Mouse (Mus musculus) embryo, embryonic 10.5 days (tissue): ENCODE measurements around the gene Sytl2.
A peak's percentile ranks its signal among the peaks of the same experiment; 100 is the strongest.

Source experiments
- DNase-seq: peaks from one replicate; pipeline ENCODE4 v3.0.0-alpha.2; 2015; ENCODE audit warnings: low spot score

Sytl2 gene

DNA sequence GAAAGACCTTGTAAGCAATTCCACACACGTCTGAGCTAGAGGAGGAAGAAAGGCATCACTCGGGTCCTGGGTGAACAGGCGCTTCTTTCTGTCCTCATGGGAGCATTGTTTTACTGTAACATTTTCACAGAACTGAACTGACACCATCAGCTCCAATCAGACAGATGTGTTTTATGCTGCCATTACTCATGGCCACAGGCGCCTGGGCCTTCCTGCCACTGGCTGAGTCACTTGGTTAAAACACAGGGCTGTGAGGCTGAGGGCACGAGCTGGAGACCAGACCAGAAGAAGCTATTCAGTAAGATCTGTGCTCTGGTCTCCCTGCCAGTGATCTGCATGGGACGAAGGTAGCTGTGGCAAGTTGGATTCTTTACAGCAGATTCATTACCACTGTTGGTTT is 6.0 kb downstream of the Sytl2 start:
- no peak for DNase-seq

DNA sequence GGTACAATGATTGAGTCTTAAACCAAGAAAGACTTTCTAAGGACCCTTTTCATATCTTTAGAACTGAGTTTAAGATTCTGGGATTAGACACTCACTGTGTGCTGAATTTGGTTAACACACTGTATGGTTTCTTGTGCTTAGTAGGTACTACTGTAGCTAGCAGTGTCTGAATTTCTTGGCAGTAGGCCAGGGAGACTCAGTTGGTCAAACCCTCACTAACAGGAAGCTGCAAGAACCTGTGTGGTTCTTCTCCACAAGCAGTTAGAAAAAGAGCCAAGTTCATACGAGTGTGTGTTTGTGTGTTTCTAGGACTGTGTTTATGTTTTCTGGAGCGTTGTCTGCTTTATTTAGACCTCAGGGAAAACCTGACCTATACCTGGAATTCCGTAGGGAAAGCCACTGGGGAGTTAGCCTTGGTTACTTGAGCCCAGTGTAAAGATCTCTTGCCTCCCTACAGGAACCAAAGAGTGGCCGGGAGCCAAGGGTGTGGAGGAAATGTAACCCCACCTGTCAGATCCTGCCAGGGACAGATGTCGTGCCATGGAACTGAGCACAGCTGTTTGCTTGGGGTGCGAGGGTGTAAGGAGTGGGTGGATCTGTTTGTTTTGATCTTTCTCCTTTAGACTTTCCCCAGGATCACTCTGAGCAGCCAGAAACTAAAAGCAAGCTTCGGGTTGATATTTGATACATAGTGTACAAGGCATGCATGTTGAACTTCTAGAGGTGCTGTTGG is 10.3 kb downstream of the Sytl2 start:
- no peak for DNase-seq

DNA sequence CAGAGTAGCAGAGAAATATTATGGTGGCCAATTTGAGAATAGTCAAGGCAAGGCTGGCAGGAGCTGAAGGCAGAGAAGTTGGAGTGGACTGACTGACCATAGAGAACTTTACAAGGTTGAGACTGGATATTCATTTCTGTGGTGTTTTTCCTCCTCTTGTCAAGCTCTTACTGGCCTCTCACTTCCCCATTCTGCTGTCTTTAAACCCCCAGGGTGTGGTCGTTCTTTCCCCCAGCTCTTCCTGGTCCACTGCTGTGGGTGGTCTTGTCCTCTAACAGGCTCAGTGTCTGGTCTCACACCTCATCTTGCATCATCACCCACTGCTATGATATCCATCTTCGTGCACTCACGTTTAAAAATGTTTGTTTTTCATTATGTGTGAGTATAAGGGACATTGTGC is 11.4 kb downstream of the Sytl2 start:
- DNase-seq = no peak

DNA sequence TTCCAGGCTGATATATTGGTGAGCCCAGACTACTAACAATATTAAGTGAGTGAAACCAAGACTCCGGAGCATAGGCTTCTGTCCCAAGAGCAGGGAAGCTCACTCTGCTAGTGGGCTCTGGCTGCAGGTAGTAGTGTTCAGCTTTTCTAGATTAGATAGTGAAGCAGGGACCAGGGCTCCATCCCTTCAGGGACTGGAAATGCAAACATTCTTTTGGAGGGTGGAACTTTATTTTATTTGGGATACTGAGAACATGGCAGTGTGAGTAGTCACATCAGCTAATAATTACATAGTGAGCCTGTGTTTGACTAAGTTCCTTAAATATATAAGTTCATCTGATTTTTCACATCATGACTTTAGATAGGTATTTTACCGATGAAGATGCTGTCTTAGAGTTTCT is 14.8 kb downstream of the Sytl2 start:
- DNase-seq = no peak

DNA sequence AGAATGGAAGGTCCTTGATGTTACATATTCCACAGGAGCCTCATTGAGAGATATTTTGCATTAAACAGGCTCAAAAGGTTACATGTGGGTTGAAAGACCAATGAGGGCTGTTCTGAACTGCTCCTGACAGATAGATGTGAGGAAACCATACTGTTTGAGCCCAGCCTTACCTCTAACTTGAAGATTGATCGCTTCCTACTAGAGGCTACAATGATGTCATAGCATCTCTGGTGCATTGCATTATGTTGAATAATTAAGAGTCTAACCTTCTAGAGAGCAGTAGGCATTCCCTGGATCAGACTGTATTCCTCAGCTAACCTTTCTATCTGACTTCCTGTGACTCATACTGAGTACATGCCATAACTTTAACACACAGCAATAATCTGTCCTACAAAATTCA is 17.4 kb downstream of the Sytl2 start:
- DNase-seq = no peak

DNA sequence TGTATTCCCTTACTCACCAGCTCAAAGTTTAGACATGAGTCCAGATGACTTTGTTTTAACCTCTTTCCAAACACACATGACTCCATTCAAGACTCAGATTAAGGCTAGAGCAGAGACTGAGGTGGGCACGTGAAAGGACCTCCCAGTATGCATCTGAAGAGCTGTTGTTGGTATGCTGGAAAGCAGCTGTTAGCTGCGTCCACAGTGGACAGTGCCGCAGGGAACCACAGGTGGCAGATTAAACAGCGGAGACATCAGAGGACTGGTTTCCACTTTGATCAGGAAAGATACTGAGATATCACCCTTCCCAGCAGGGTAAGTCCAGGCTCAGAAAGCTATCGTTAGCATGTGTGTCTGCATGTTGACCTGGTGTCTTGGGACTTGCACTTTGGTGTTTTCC is 18.1 kb downstream of the Sytl2 start:
- no peak for DNase-seq

DNA sequence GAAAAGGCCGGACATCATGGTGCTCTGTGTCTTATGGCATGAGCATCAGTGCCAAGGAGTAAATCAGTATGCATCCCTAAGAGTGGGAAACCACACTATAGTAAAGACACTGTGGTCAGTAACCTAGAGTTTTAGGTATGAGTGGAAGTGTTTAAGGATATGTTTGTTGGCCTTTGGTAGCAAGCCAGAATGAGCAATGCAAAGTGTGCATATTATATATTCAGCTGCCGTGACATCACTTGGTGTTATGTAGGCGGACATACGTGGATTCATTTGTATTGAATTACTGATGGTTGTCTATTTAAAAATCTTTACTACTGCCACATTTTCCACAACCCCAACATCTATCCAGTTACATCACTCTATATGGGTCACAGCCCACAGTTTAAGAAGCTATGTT is 23.1 kb downstream of the Sytl2 start:
- no peak for DNase-seq

DNA sequence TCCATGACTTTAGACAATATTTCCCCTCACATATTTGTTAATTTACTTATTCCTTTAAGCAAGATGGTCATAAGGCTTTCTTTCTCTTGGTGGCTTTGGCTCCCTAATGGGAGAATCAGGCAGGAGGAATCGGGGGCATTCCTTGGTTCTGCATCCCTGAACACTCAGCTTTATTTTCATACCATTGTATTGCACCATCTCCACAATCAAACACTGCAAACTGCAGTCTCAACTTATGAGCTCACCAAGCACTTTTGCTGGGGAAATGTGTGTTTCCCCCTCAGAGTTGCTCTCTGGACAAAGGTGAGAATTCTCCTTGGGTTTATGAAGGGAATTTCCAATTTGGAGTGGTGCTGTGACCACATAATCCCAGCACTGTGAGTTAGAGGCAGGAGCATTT is 28.1 kb downstream of the Sytl2 start:
- no peak for DNase-seq

DNA sequence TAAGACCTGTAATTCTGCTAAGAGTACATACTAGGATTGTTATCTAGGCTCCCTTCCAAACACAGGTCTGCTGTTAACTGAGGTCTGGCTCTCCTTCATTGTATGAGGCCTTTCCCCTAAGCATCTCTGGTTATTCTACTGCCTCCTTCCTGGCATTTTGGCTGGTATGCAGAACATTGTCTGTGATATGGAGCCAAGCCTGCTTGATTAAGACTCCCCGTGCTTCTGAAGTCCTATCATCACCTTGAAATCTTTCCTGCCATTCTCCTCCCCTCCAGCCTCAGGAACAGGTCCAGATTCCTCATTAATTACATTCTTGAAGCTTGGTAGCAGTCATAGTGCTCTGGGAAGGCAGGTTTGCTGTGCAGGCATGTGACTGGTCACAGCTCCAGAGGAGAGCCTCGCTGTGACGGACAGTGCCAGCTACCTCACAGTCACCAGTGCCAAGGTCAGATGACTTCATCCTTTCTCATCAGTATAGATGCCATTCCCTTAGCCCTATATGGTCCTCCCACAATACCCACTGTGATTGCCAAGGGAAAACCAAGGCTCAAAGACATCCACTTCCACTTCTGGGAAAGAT is 30.5 kb downstream of the Sytl2 start:
- DNase-seq = no peak

DNA sequence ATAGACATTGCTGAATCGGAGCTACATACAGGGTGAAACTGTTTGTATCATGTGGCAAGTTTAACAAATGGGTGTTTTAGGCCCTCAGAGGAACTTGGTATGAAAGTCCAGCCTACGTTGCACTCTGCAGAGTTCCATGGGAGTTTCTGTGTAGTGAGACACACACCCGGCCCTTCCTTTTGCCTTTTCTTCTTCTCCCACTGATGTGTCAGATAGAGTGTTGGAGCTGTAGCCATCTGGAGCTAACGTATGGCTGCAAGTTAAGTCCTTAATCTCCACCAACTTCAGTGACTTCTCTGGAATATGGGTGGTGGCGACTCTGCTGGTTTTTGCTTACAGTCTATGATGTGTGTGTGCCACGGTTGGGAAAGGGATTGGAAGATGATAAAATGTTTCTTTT is 32.3 kb downstream of the Sytl2 start:
- DNase-seq = no peak

DNA sequence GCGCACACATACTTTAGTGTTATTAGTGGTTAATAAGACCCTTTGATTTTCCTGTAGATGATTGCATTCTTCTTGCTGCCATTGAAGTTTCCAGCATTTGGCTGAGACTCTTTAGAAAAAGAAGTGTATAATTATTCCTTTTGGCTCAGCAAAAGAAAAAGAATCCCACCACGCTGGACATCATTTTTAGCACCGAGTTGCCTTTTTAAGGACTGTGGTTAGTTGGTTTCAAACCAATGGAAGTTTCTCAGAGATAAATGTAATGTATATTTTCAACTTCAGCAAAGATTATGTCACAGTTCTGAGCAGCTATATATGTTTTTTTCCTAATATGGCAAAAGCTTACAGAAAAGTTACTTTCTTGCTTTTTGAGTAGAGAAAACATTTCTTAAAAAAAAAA is 32.8 kb downstream of the Sytl2 start:
- no peak for DNase-seq

DNA sequence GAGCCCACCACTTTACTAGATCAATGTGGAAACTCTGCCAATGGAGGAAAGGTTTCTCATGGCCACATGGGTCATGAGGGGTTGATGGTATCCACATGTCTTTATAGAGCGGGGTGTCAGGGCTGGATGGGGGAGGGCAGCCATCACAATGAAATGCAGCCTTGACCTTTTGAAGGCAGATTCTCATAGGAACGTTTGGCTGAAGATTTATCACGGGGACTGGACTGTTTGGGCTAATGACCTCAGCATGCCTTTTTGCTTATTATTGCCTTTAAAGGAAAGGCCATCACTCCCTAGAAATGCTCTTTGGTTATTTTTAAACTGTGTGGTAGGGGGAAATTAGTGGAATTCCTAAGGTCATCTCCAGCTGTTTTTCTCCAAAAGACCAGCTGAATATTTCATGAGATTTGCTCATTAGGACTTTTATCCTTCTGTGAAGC is 33.7 kb downstream of the Sytl2 start:
- DNase-seq = peak; percentile 56

DNA sequence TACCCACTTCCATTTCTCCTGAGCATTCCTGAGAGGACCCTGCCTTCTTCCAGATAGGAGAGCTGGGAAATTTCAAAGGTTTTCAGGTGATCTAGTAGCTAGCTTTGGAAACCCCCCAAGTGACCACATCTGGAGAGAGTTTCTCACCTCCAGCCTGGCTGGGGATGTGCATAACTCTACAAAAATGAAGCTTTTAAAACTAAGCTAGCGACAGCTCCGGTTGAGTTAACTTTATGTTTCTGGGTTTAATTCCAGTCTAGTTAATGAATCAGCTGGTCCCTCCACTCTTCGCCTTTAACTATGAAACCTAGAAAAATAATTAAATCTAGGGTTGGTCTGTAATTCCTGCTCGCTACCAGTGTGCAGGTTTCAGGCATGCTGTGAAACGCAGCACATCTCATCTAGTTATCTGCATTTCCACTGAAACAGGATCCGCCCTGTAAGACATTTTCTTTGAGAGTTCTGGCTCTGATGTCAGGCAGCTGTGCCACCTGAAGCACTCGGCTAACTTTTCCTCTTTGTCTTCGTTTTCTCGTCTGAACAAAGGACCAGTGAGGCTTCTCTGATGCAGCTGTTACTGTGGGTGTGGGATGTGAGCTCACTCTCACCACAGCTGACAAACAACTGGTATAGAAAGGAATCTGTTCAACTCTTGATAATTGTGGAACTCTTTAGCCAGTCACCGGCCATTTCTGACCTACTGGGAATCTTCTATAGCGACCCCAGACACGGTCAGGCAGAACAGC is 39.3 kb downstream of the Sytl2 start:
- DNase-seq = peak; percentile 7

DNA sequence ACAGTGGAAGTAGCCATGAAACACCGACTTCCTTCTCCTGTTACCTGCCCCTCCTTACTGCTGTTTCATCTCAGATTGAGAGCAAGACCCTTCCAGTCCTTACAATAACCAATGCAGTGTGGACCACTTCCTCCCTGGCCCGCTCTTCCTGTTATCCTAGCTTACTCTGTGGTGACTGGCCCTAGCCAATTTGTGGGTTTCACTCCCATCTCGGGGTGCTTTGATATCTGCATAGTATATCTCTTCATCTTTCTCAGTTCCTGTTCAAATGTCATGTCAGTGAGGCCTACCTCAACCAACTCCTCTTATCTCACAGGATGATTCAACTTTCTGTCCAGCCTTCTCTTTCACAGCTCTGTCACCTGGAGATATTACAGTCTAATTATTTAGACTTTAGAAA is 42.9 kb downstream of the Sytl2 start:
- DNase-seq = no peak

DNA sequence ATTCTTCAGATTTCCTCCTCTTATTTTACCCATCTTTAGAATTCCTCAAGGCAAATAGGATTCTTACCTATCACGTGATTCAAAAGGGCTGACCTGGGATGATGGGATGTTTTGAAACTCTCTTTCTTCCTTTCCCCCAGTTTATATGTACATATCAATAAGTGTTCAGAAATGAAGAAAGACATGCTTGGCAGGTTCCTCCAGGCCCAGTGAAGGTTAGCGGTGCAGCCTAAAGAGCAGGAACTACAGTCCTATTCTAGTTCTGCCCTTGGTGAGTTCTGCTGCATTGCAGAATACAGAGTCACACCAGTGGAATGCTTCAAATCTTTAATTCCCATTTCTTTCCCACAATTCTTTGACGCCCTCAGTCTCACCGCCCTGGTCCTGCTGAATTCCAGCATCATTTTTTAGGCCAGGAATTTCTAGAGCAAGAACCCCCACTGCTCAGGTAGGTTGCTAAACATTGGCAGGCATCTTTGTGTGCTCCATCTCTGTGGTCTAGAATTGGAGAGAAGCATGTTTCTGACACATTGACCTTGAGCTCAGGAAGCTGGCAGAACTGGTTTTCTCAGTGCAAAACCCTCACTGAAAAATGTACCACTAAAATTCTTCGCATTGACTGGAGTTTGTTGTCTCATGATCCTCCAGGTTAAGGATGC is 45.9 kb downstream of the Sytl2 start:
- no peak for DNase-seq

DNA sequence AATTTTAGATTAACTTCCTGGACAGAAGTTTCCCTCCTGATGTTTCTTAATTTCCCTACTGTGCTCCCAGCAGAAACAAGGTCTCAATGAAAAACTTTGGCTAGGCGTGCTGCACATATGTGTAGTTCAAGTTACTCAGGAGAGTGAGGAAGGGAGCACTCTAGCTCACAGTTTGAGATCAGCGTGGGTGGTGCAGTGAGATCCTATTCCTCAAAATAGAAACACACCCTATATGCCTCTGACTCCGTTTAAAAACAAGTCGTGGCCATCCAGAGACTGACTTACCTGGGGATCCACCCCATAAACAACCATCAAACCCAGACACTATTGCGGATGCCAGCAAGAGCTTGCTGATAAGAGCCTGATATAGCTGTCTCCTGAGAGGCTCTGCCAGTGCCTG is 47.0 kb downstream of the Sytl2 start:
- no peak for DNase-seq

DNA sequence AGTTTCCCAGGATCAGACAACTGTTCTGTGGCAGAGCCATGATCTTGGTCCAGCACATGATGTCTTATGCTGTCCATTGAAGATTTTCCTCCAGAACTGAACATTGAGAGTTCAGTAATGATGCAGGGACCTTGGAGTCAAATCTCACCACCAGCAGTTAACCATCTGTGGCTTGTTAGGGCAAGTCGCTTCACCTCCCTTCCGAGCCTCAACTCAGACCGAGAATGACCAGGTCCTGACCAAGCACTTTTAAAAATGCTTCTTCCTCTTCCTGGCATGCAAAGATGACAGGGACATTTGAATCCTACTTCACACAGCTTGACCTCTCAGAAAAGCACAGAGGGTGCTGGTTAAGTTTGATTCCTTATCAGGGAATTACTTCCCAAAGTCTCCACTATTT is 50.1 kb downstream of the Sytl2 start:
- DNase-seq = no peak

DNA sequence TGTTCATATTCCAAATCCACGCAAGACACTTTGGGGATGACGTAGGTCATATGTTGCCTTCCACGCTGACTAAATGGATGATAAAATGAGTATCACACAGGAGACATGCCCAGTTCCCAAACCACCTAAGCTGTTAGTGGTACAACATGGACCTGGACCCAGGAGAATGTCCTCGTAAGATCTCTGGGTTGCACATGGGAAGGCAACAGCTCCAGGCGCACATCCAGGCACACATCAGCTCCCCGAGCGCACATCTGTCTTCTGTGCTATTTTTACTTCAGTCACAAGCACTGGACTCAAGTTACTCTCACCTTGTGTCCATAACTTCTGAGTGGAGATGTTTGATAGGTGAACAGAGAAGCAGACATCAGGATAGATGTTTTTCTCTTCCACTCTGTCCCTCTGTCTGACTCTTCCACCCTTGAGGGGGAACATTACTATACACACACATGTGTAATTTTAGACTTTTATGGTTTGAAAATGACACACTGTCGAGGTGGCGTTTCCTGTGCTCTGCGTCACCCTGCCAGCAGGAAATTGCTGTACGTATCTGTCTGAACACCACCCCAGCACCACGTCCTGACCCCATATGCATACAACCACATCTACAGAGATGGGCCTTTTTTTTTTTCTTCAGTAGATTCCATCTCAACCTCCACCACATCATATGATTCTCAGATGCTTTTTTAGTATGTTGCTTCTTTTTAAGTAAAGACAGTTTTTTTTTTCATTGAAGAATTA is 51.6 kb downstream of the Sytl2 start:
- DNase-seq = no peak

DNA sequence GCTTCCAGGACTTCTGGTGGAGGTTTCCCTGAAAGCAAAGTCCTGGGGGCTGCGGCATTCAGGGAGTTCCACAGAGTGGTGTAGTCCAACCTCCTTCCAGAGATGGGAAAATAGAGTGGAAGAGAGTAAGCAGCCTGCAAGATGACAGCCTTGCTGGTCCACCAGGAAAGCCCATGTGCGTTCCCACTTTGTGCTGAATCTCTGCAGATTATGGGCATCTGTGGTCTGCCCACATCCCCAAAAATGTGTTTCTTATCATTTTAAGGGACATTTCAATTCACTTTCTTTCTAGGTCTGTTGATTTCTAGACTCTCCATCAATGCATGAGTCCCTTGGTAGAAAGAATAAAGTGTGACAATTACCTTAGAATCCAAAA is 52.2 kb downstream of the Sytl2 start:
- DNase-seq = no peak

DNA sequence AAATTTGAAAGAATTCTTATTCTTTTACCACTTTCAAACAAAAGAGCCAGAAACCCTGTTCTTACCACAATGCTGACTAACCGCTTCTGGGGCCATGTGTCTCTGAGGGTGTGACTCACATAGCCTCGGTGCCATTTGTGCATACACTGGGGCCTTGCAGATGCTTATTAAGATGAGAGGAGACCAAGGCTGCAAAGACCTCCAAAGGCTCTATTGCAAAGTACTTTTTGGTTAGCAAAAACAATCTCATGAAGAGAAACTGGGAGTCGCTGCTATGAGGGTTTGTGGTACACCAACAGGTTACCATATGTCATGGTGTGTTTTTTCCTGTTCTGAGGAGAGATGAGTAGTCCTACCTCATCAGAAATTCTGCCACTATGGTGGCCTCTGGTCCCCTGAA is 53.4 kb downstream of the Sytl2 start:
- DNase-seq = no peak

DNA sequence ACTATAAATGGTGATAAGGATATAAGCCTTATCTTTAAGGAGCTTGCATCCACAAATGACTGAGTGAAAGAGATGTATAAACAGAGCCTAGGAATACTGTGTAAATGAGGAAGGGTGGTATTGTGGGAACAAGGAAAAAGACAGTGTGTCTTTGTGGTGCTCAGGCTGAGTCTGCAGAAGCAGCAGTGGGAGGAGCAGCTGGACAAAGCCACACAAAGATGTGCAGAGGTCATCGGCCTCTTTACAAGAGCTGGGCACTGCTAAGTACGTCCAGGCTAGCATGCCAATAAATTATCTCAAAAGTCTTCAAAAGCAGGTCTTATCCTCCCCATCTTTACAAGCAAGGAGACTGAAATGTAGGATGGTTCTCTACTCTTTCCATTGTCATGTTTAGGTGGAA is 53.9 kb downstream of the Sytl2 start:
- DNase-seq = no peak

DNA sequence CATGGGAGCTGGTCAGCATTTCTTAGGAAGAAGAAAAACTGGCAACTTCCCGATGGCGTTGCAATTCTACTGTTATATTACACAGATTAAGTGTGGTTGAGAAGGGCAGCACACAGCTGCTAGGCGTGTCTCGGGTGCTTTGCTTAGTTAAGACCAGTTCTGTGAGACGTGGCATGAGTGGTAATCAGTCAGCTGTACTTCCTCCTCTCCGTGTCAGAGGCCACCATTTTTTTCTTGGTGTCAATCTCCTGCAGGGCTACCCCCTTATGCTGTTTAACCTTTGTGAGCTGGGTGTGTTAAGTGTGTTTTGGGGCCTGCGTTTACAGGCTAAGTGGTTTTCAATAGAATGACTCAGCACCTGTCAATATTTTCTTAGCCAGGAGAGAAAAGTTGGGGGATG is 60.7 kb downstream of the Sytl2 start:
- DNase-seq = no peak
